Mouse (Mus musculus): ENCODE data around the gene Amigo1. TPM values are rescaled to one million over a fixed set of nuclear protein-coding genes. Genes with fewer than 3 reads are reported as not detected.

Amigo1 gene
- polyA plus RNA-seq, 1 experiment from 2014 or later = 11.8 TPM

GRCm38 (mm10) chr3:108158383-108159037, 27.6 kb upstream of the Amigo1 start:
- no peak overlapping the region for H3K4me2 ChIP-seq (ENCODE audit: low read length)
- H3K27me3 ChIP-seq (ENCODE audit: control insufficient read depth, insufficient read depth, low read depth, low read length) = no peaks in the 10 kb centered on the region
- ATAC-seq = peak; percentile 53
- H3K4me3 ChIP-seq (ENCODE audit: low read depth, low read length) = no peak overlapping the region
- peak overlapping the region; percentile 47 for H3K9ac ChIP-seq (ENCODE audit: low read depth, low read length)
- peaks cover 10% of the 10 kb centered on the region for H3K4me1 ChIP-seq (ENCODE audit: control insufficient read depth, insufficient read depth, low read length)
- peak overlapping the region; percentile 71 for H3K27ac ChIP-seq (ENCODE audit: low read length)
- 29% methylated on average over 9 of the region's 9 CpGs for WGBS
- no peaks in the 10 kb centered on the region for H3K9me3 ChIP-seq (replicated peaks; ENCODE audit: control insufficient read depth, low read length, poor library complexity, severe bottlenecking)
- H3K36me3 ChIP-seq (ENCODE audit: control insufficient read depth, insufficient read depth, low read length) = no peaks in the 10 kb centered on the region

GRCm38 (mm10) chr3:108164091-108164490, 22.0 kb upstream of the Amigo1 start:
- peaks cover 16% of the 10 kb centered on the region for H3K4me1 ChIP-seq (ENCODE audit: control insufficient read depth, insufficient read depth, low read length)
- H3K9ac ChIP-seq (ENCODE audit: low read depth, low read length) = no peak overlapping the region
- no peaks in the 10 kb centered on the region for H3K9me3 ChIP-seq (replicated peaks; ENCODE audit: control insufficient read depth, low read length, poor library complexity, severe bottlenecking)
- no peak overlapping the region for H3K4me2 ChIP-seq (ENCODE audit: low read length)
- no peak overlapping the region for H3K4me3 ChIP-seq (ENCODE audit: low read depth, low read length)
- H3K36me3 ChIP-seq (ENCODE audit: control insufficient read depth, insufficient read depth, low read length) = no peaks in the 10 kb centered on the region
- H3K27me3 ChIP-seq (ENCODE audit: control insufficient read depth, insufficient read depth, low read depth, low read length) = no peaks in the 10 kb centered on the region
- 68% methylated on average over 5 of the region's 5 CpGs for WGBS
- ATAC-seq = no peak
- no peak overlapping the region for H3K27ac ChIP-seq (ENCODE audit: low read length)

- Histone ChIP-seq H3K9me3 (replicated peaks; ENCODE audit: control insufficient read depth, low read length, poor library complexity, severe bottlenecking) (no peaks in the 10 kb centered on the region), H3K4me1 (ENCODE audit: control insufficient read depth, insufficient read depth, low read length) (peaks cover 16% of the 10 kb centered on the region), H3K27ac (ENCODE audit: low read length) (0 out of 2 replicates have a peak overlapping the region, but pooled peaks have one; percentile 23), H3K27me3 (ENCODE audit: control insufficient read depth, insufficient read depth, low read depth, low read length) (no peaks in the 10 kb centered on the region), H3K4me3 (ENCODE audit: low read depth, low read length) (peak overlapping the region; percentile 21), H3K9ac (ENCODE audit: low read depth, low read length) (peak overlapping the region; percentile 45), H3K4me2 (ENCODE audit: low read length) (peak overlapping the region; percentile 54), H3K36me3 (ENCODE audit: control insufficient read depth, insufficient read depth, low read length) (no peaks in the 10 kb centered on the region)
- peak; percentile 74 for ATAC-seq
- 7% methylated on average over 9 of the region's 9 CpGs for WGBS
These were observed 21.3 kb upstream of the Amigo1 start for GRCm38 (mm10) chr3:108164807-108165206.

GRCm38 (mm10) chr3:108165532-108166315, 20.4 kb upstream of the Amigo1 start:
- Histone ChIP-seq H3K4me1 (ENCODE audit: control insufficient read depth, insufficient read depth, low read length) (peaks cover 16% of the 10 kb centered on the region), H3K27ac (ENCODE audit: low read length) (peak overlapping the region; percentile 68; the same call in 1 of the 2 replicates), H3K27me3 (ENCODE audit: control insufficient read depth, insufficient read depth, low read depth, low read length) (no peaks in the 10 kb centered on the region), H3K9ac (ENCODE audit: low read depth, low read length) (no peak overlapping the region), H3K36me3 (ENCODE audit: control insufficient read depth, insufficient read depth, low read length) (no peaks in the 10 kb centered on the region), H3K4me3 (ENCODE audit: low read depth, low read length) (no peak overlapping the region), H3K4me2 (ENCODE audit: low read length) (no peak overlapping the region), H3K9me3 (replicated peaks; ENCODE audit: control insufficient read depth, low read length, poor library complexity, severe bottlenecking) (no peaks in the 10 kb centered on the region)
- peak; percentile 37 for ATAC-seq
- WGBS = 25% methylated on average over 10 of the region's 10 CpGs

- no peak overlapping the region for H3K27ac ChIP-seq (ENCODE audit: low read length)
- H3K27me3 ChIP-seq (ENCODE audit: control insufficient read depth, insufficient read depth, low read depth, low read length) = no peaks in the 10 kb centered on the region
- no peak overlapping the region for H3K9ac ChIP-seq (ENCODE audit: low read depth, low read length)
- H3K4me2 ChIP-seq (ENCODE audit: low read length) = no peak overlapping the region
- H3K4me1 ChIP-seq (ENCODE audit: control insufficient read depth, insufficient read depth, low read length) = peaks cover 16% of the 10 kb centered on the region
- ATAC-seq = 0 out of 2 replicates have a peak, but pooled peaks have one; percentile 19
- 5% methylated on average over 9 of the region's 11 CpGs for WGBS
- H3K4me3 ChIP-seq (ENCODE audit: low read depth, low read length) = no peak overlapping the region
- no peaks in the 10 kb centered on the region for H3K36me3 ChIP-seq (ENCODE audit: control insufficient read depth, insufficient read depth, low read length)
- no peaks in the 10 kb centered on the region for H3K9me3 ChIP-seq (replicated peaks; ENCODE audit: control insufficient read depth, low read length, poor library complexity, severe bottlenecking)
These were observed 19.5 kb upstream of the Amigo1 start for GRCm38 (mm10) chr3:108166486-108167211.

- H3K9me3 ChIP-seq (replicated peaks; ENCODE audit: control insufficient read depth, low read length, poor library complexity, severe bottlenecking) = no peaks in the 10 kb centered on the region
- no peak overlapping the region for H3K4me3 ChIP-seq (ENCODE audit: low read depth, low read length)
- WGBS = 38% methylated on average over 14 of the region's 14 CpGs
- no peak for ATAC-seq
- H3K36me3 ChIP-seq (ENCODE audit: control insufficient read depth, insufficient read depth, low read length) = no peaks in the 10 kb centered on the region
- H3K9ac ChIP-seq (ENCODE audit: low read depth, low read length) = no peak overlapping the region; the same call in 1 of the 2 replicates
- no peaks in the 10 kb centered on the region for H3K27me3 ChIP-seq (ENCODE audit: control insufficient read depth, insufficient read depth, low read depth, low read length)
- H3K27ac ChIP-seq (ENCODE audit: low read length) = no peak overlapping the region
- no peak overlapping the region for H3K4me2 ChIP-seq (ENCODE audit: low read length)
- peaks cover 16% of the 10 kb centered on the region for H3K4me1 ChIP-seq (ENCODE audit: control insufficient read depth, insufficient read depth, low read length)
These were observed 18.6 kb upstream of the Amigo1 start for GRCm38 (mm10) chr3:108167499-108167898.

GRCm38 (mm10) chr3:108169199-108169598, 16.9 kb upstream of the Amigo1 start:
- Histone ChIP-seq H3K9me3 (replicated peaks; ENCODE audit: control insufficient read depth, low read length, poor library complexity, severe bottlenecking) (no peaks in the 10 kb centered on the region), H3K4me2 (ENCODE audit: low read length) (no peak overlapping the region), H3K4me3 (ENCODE audit: low read depth, low read length) (no peak overlapping the region), H3K4me1 (ENCODE audit: control insufficient read depth, insufficient read depth, low read length) (peaks cover 16% of the 10 kb centered on the region), H3K9ac (ENCODE audit: low read depth, low read length) (no peak overlapping the region), H3K27ac (ENCODE audit: low read length) (no peak overlapping the region), H3K36me3 (ENCODE audit: control insufficient read depth, insufficient read depth, low read length) (no peaks in the 10 kb centered on the region), H3K27me3 (ENCODE audit: control insufficient read depth, insufficient read depth, low read depth, low read length) (no peaks in the 10 kb centered on the region)
- 50% methylated on average over 3 of the region's 3 CpGs for WGBS
- ATAC-seq = no peak

- Histone ChIP-seq H3K4me2 (ENCODE audit: low read length) (peak overlapping the region; percentile 42), H3K27ac (ENCODE audit: low read length) (peak overlapping the region; percentile 85), H3K27me3 (ENCODE audit: control insufficient read depth, insufficient read depth, low read depth, low read length) (no peaks in the 10 kb centered on the region), H3K9me3 (replicated peaks; ENCODE audit: control insufficient read depth, low read length, poor library complexity, severe bottlenecking) (no peaks in the 10 kb centered on the region), H3K4me3 (ENCODE audit: low read depth, low read length) (no peak overlapping the region), H3K4me1 (ENCODE audit: control insufficient read depth, insufficient read depth, low read length) (peaks cover 13% of the 10 kb centered on the region), H3K36me3 (ENCODE audit: control insufficient read depth, insufficient read depth, low read length) (no peaks in the 10 kb centered on the region), H3K9ac (ENCODE audit: low read depth, low read length) (peak overlapping the region; percentile 49; the same call in 1 of the 2 replicates)
- 16% methylated on average over 12 of the region's 14 CpGs for WGBS
- ATAC-seq = peak; percentile 84
These were observed 11.2 kb upstream of the Amigo1 start for GRCm38 (mm10) chr3:108174672-108175531.
